Mouse (Mus musculus) left cerebral cortex, postnatal 36 days (tissue): ENCODE results near the gene Aplf. TPM values are rescaled to one million over a fixed set of nuclear protein-coding genes. Genes with fewer than 3 reads are reported as not detected.

ENCODE experiments used
- total RNA-seq, 2 experiments: library from RNA; stranded (reverse); gene quantifications; 2 replicates each; pipeline ENCODE4 v1.2.3; 2021

Gene Aplf
- total RNA-seq, 2 experiments from 2014 or later: 8.2 to 8.5 TPM

Other genes starting within 250 kb of the Aplf start
- gene Bmp10, start 243.2 kb downstream of the Aplf start, total RNA-seq: not detected
- gene Arhgap25, start 138.9 kb downstream of the Aplf start, total RNA-seq: 10 to 100 TPM in 1 of 2 experiments, 1 to 10 TPM in 1; 7.9 to 10.7 TPM
- under 1 TPM; 0.09 to 0.17 TPM for gene Prokr1, start 81.5 kb downstream of the Aplf start, total RNA-seq
- gene Efcc1, start 58.7 kb upstream of the Aplf start, total RNA-seq: 1 to 10 TPM; 3.9 to 6.0 TPM
- gene Gp9, start 105.9 kb upstream of the Aplf start, total RNA-seq: 1 to 10 TPM; 1.3 to 1.9 TPM
- 10 to 100 TPM; 14.1 to 18.1 TPM for gene Rab43, start 140.0 kb upstream of the Aplf start, total RNA-seq
- gene Gm45140, start 163.6 kb upstream of the Aplf start, total RNA-seq: 1 to 10 TPM; 1.4 to 3.0 TPM
- gene Isy1, start 166.6 kb upstream of the Aplf start, total RNA-seq: 10 to 100 TPM; 24.3 to 39.2 TPM
- gene Cnbp, start 178.9 kb upstream of the Aplf start, total RNA-seq: 100 to 1,000 TPM; 248 to 250 TPM
- 100 to 1,000 TPM; 230 to 232 TPM for gene Copg1, start 215.6 kb upstream of the Aplf start, total RNA-seq
- 10 to 100 TPM; 21.2 to 25.7 TPM for gene Hmces, start 241.7 kb upstream of the Aplf start, total RNA-seq